20 mouse cellular contexts compared by ENCODE assay signal in the genomic region with DNA sequence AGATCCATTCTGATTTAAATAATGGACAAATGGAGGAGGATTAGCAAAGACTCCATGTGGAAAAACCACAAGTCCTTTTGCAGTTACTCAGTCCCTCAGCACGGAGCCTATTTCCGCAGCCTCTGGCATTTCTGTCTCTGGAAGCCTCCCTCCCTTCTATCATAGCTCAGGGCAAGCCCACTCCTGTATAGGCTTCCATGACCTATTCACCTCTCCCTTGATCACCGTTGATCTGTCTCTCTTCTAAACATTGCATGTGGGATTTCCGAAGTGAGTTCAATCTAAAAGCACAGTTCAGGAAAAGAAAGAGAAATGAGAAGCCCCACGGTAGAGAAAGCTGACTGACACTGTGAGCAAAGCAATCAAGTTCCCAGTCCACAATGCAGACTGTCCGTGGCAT. TPM values are rescaled to one million over a fixed set of nuclear protein-coding genes. Genes with fewer than 3 reads are reported as not detected.
"Had no signal": no experiment of that assay in that cellular context is flagged by ENCODE, and none has a peak within 500 bp of the region (broad histone marks: within the 10 kb centered on the region; RNA-seq: fewer than 3 reads in every experiment).

No protein-coding gene starts in this region.

- H3K27ac ChIP-seq: lung, embryonic 15.5 days; macrophage; neural tube, embryonic 12.5 days; stomach, embryonic 15.5 days; stomach, postnatal 0 days had no signal

- H3K36me3 ChIP-seq: lung, embryonic 15.5 days; neural tube, embryonic 12.5 days; stomach, embryonic 15.5 days had no signal

- H3K4me3 ChIP-seq: lung, embryonic 15.5 days; megakaryocyte, embryonic 14.5 days; neural tube, embryonic 12.5 days; stomach, embryonic 15.5 days had no signal

- H3K4me2 ChIP-seq: lung, embryonic 15.5 days; midbrain, embryonic 11.5 days; neural tube, embryonic 12.5 days; stomach, embryonic 15.5 days had no signal

- H3K9me3 ChIP-seq: lung, embryonic 15.5 days; megakaryocyte, embryonic 14.5 days; neural tube, embryonic 12.5 days; stomach, embryonic 15.5 days had no signal

- H3K4me1 ChIP-seq: lung, embryonic 15.5 days; megakaryocyte, embryonic 14.5 days; neural tube, embryonic 12.5 days; stomach, embryonic 15.5 days had no signal

- DNase-seq: liver, postnatal 0 days; lung, adult 2 months; lung, postnatal 14 days; lung, postnatal 36 days; right cerebral cortex, postnatal 14 days; thymus, adult 2 months; thymus, postnatal 25 days; thymus, postnatal 4 days had no signal

- H3K9ac ChIP-seq: liver, postnatal 0 days; lung, embryonic 15.5 days; neural tube, embryonic 12.5 days; stomach, embryonic 15.5 days had no signal

- H3K27me3 ChIP-seq: lung, embryonic 15.5 days; megakaryocyte, embryonic 14.5 days; neural tube, embryonic 12.5 days; stomach, embryonic 15.5 days had no signal

- ATAC-seq: liver, postnatal 0 days; lung, postnatal 0 days; midbrain, embryonic 16.5 days had no signal

RNA-seq across cellular contexts. Expression of a gene that starts 20.2 kb away (rescaled TPM):
- total RNA-seq: megakaryocyte progenitor cell, adult 5-6 weeks; monocyte, adult 5-6 weeks; neutrophil, adult 5-6 weeks had no signal
- polyA plus RNA-seq: macrophage had no signal
